Mouse (Mus musculus): ENCODE measurements around the gene Rara.
"Not testable (repeated sequence)": the region's sequence is repeated elsewhere in the genome, so short reads cannot be mapped to it uniquely, and the experiment has no call there.

The Rara gene

GRCm38 (mm10) chr11:98927438-98928076 lies at the start of gene Rara:
Rara (plus strand) TSS chr11:98927818.
- DNase-seq = peak; percentile 71 to 73

- DNase-seq = no peak
Observed at GRCm38 (mm10) chr11:98887703-98888102, 39.9 kb upstream of the Rara start.

- no peak for DNase-seq
Observed at GRCm38 (mm10) chr11:98889077-98889476, 38.5 kb upstream of the Rara start.

- no peak for DNase-seq
Observed at GRCm38 (mm10) chr11:98889977-98890376, 37.6 kb upstream of the Rara start.

GRCm38 (mm10) chr11:98892426-98892825 lies 35.2 kb upstream of the Rara start:
- DNase-seq = no peak

- DNase-seq = no peak
Observed at GRCm38 (mm10) chr11:98900529-98901125, 27.0 kb upstream of the Rara start.

GRCm38 (mm10) chr11:98902621-98903245 lies 24.9 kb upstream of the Rara start:
- no peak for DNase-seq

GRCm38 (mm10) chr11:98904577-98904976 lies 23.0 kb upstream of the Rara start:
- no peak for DNase-seq

- DNase-seq = no peak
Observed at GRCm38 (mm10) chr11:98905033-98905432, 22.6 kb upstream of the Rara start.

- DNase-seq = no peak
Observed at GRCm38 (mm10) chr11:98905583-98905982, 22.0 kb upstream of the Rara start.

- no peak for DNase-seq
Observed at GRCm38 (mm10) chr11:98907063-98907436, 20.6 kb upstream of the Rara start.

GRCm38 (mm10) chr11:98907437-98908173 lies 20.0 kb upstream of the Rara start, which contains the start of gene Cdc6:
Cdc6 (plus strand) TSS chr11:98907801.
- peak; percentile 87 to 91 for DNase-seq

- peak; percentile 63 to 64 for DNase-seq
Observed at GRCm38 (mm10) chr11:98909654-98910053, 18.0 kb upstream of the Rara start.

GRCm38 (mm10) chr11:98910415-98910814 lies 17.2 kb upstream of the Rara start:
- no peak for DNase-seq

GRCm38 (mm10) chr11:98911498-98911897 lies 16.1 kb upstream of the Rara start:
- no peak for DNase-seq

GRCm38 (mm10) chr11:98914196-98914595 lies 13.4 kb upstream of the Rara start:
- no peak for DNase-seq

- DNase-seq = not testable (repeated sequence)
Observed at GRCm38 (mm10) chr11:98916376-98916775, 11.2 kb upstream of the Rara start.

GRCm38 (mm10) chr11:98917428-98918005 lies 10.1 kb upstream of the Rara start:
- DNase-seq = no peak

- DNase-seq = no peak
Observed at GRCm38 (mm10) chr11:98918231-98918630, 9.4 kb upstream of the Rara start.

GRCm38 (mm10) chr11:98919009-98919408 lies 8.6 kb upstream of the Rara start:
- DNase-seq = no peak

GRCm38 (mm10) chr11:98921813-98922212 lies 5.8 kb upstream of the Rara start:
- DNase-seq = peak; percentile 56

GRCm38 (mm10) chr11:98922307-98922706 lies 5.3 kb upstream of the Rara start:
- peak; percentile 70 to 76 for DNase-seq
